Mouse (Mus musculus): ENCODE data around the gene Col11a1.

Gene Col11a1

DNA sequence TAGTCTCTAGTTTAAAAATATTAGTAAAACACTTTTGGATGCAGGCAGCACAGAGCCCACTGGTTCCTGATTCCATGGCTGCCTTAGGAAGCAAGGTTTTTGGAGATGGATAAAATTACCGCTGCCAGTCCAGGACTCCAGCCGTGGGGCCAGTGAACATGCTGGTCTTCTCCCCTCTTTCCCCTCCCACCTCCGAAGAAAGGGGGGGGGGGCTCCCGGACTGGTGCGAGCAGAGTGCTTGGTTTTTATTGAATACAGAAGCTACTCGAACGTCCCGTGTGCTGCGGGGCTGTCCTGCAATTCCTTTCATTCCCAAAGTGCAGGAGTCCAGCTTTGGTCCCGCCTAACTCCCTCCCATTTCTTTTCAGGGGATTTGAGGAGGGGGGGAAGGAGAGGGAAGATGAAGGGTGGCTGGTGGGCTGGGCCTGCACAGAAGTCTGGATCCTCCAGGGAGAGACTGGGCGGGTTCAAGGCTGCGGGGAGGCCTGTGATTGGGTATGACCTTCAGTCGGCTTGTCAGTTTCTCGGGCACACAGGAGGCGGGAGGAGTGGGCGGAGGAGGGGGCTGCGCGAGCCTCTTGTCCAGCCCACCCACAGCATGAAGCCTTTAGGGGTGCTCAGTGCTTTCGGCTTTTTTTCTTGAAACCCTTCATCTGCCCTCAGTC lies at the start of gene Col11a1:
Gene Col11a1 (plus strand): TSS at position 570 of the 665 bp plus-strand sequence.
- peak; percentile 89 to 95 for DNase-seq

DNA sequence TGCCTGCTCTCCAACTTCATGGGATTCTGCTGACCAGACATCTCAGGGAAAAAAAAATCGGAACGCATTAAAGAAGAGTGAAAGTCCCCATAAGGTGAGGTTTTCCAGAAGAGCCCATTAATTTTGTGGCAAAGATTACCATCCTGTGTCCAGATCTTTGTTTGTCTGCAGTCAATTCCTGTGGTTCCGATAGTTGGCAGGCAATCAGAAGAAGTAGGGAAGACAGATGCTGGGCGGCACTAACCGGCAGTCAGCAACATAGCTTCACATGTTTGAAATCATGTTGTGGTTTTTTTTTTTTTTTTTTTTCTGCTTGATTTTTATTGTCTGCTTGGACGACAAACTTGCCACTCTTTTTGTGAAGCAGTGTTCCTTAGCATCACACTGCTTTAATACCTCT lies 39.4 kb upstream of the Col11a1 start:
- DNase-seq, result no peak

DNA sequence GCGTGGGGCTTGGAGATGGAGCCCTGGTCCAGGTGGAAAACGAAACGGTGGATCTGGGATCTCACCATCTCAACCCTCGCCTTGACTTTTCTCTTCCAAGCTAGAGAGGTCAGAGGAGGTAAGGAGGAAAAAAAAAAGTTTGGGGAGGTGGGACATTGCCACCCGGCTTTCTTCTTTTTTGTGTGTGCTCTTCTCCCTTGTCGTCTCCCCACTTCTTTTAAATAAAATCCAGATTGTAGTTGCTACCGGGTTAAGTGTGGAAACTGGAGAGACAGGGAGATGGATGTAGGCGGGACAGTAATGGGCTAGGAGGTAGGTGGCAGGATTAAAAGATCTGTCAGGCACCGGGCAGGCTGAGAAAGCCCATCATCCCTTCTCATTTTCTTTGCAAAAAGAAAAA lies 546 bp downstream of the Col11a1 start:
- DNase-seq, result peak; percentile 3 to 16

DNA sequence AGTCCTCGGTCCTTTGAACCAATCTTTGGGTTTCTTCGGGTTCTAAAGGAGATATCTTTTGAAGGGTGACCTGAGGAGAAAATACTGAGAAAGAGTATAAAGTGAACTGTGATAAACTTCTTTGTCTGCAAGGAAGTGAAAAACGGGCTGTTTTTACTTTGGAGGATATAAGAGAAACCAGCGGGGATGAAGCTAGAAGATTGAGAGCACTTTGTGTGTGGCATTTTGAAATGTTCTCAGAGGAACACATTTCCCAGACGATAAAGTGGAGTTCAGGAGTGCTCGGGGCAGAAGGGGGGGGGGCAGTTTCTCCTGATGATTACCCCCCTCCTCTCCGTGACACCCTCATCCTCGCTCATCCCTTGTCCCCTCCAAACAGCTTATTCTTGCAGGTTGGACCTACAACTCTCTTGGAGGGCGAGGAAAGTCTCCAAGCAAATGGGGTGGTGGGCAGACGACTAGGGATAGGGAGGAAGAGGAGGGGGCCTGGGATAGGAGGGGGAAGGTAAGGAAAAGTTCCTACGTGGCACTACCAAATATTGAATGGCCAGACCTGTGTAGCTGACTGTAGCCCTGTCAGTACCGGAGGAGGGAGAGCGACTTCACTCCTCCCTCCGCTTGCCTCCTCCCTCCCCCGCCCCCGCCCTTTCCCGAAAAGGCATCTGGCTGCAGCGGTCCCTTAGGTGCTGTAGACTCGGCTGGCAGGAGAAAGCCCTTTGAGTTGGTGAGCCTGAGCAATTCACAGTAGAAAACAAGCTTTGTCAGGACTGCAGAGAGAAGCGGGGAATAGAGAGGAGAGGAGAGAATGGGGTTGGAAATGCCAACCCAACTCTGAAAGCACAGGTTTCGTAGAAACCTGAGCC lies 1.2 kb downstream of the Col11a1 start:
- DNase-seq, result peak; percentile 54 to 59

DNA sequence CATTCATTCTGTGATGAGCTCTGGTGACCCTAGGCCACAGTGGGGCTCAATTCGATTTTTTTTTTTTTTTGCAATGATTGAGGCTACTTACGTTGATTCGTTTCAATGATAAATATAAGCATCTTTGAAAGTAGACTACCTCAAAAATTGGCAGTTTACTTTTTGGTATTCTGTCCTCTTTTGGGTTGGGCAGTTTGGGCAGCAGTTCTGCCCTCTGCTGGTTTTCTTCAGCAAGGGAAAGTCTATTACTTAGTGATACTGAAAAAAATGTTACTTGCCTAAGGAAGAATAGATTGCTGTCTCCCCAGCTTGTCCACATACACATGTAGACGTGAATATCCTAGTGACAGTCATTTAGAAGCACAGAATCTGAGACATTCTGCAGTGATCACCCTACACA lies 2.0 kb downstream of the Col11a1 start:
- DNase-seq, result peak; percentile 62 to 70

DNA sequence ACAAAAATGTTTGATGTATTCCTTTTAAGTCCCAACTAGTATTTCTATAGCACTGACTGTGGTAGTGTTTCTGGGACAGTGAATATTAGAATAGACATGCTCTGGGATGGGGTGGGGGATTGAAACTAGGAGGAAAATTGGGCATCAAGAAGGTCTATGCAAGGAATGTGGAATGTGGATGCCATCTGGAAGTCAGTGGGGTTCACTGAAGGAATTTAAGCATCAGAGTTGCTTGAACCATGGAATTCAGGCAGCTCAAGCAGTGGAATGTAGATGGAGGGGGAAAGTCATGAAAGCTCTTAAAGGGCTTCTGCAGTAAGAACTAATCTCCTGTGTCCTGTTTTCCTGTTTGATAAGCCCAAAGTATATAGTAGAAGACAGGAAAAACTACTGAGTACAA lies 22.1 kb downstream of the Col11a1 start:
- no peak for DNase-seq

DNA sequence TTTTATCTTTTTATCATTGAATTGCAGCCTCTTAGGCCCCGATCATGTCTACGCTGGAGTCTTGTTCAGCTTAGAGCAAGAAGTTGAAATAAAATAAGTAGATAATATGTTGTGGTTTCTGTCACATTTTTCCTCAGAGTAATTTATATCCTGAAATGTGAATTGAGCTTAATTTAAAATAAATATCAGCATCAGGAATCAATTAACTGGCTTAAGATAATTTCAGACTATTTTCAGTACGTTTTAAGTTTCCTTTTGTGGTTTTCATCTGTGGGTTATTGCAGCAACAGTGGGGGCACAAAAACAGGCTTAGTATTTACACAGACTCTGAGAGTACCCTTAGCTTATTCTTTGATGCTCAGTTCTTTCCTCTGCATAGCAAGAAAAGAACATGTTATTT lies 23.2 kb downstream of the Col11a1 start:
- DNase-seq, result no peak

DNA sequence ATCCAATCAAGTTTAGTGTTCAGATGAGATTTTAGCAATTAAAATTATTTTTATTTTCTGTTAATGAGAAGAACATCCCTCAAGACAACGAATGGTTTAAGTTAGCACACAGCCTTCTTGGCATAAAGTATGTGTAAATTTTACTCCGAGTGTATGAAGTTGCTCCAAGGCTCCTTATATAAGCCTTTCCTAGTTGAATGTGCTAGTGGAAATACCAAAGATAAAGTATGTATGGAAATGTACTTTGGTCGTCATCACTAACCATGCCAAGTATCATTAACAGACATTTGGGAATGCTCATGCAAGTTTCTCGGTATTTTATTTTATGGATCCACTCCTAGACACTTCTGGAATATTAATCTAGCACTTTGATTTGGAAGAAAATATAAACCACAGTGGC lies 34.8 kb downstream of the Col11a1 start:
- DNase-seq, result no peak

DNA sequence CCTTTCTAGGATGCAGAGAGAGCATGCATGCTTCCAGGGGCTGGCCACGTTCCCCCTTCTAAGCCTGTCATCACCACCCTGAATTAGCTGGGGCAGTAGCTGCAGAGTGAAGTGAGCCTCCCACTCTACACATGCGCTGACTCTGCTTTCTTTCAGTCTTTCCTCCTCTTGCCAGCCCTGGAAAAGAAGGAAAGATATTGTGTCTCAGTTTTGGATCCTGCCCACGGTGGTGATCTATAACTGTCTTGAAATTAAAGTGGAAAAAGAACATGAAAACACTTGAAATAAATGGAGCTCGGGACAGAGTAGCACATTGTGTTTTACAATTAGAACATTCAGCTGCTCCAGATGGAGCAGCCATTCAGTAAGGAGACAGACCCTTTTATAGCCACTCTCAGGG lies 35.2 kb downstream of the Col11a1 start:
- peak in 1 of 2 experiments; percentile 3 for DNase-seq

DNA sequence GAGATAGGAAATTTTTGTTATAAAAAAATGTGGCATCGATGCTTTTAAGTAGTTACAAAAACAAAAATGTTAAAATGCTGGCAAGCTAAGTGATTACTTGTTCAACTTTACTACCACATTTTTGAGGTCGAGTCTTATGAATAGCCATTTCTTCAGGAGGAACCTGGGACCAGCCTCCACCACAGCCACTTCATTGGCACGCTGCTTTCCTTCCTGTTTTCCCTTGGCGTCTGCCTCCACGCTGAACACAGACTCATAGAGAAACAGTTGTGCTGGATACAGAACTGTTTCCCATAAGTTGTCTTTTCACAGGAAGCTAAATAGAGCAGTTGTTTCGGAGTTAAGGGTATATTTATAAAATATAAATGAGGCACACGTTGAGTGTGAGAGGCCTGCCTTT lies 69.0 kb downstream of the Col11a1 start:
- DNase-seq, result no peak

DNA sequence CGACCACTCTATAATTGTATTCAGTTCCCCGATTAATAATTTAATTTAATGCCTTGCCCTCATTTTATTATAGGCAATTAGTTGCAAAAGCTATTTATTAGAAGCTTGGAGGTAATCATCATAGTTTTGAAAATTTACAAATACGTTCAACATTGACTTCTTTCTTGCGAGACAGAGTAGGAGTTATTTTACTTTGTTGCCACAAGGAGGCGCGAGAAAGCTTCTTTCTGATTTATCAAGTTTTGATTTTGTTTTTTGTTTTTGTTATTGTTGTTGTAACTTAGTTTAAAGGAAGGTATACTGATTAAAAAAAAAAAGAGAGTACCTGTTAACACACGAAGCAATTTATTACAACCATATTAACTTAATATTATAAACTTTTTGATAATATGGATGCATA lies 76.8 kb downstream of the Col11a1 start:
- DNase-seq, result peak; percentile 30 to 33

DNA sequence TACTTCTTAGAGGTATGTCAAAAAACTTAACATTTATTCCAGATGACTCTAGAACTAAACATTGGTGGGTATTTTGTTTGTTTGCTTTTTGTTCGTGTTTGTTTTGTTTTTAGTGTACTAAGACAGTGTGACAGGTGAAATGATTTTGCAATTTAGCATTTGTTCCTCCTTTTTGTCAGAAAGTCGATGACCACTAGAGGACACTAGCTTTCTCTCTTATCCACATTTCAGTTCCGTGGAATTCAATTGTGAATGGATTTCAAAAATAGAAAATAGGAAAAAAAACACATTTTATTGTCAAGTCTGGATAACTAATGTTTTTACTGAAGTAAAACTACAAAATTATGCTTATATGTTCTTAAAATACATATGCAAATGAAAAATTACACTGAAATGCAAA lies 116.8 kb downstream of the Col11a1 start:
- DNase-seq, result peak in 1 of 2 experiments; percentile 38

DNA sequence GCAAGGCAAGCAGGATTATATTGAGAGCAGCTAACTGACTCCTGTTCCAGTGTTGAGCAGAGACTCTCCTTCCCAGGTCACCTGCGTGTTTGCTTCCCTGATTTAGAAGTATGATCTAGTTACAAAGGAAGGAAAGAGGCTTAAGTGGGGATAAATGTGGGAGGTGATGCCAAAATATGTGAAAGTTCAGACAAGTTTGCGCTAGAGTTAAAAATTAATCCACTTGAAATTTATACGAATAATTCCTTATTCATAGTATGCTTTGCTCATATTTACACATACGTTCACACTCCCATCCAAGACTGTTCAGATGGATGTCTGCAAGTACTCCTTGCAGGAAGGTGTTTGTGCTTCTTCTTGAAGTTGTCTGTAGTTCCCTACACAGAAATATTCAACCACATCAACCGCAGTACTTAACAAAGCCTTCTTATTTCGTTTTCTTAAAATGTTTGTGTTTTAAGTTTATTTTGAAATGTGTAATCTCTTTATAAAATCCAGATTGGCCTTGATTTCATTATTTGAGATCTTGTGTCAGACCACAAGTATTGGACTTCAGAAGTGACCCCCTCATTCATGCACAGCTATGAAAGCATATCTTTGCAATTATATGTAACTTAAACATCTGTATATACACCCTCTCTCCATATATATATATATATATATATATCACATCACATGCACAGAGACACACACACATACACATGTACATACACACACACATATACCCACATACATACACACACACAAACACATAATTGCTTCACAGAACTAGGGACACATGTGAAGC lies 167.8 kb downstream of the Col11a1 start:
- DNase-seq, result no peak

DNA sequence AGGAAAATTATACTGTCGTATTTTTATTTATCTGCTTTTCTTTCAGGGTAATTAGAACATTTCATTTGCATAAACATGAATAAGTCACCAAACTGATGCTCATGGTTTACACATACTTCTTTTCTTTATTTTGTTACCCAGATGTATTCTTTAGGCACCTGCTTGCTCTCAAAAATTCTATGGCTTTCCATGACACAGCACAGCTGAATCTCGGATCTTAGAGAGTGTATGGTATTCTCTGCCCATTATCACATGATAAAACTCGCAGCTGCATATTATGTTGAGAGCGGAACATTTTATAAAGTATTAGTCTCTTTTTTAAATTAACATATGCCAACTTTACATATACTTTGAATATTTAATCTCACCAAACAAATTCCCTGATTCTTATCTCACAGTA lies 181.9 kb downstream of the Col11a1 start:
- no peak for DNase-seq

DNA sequence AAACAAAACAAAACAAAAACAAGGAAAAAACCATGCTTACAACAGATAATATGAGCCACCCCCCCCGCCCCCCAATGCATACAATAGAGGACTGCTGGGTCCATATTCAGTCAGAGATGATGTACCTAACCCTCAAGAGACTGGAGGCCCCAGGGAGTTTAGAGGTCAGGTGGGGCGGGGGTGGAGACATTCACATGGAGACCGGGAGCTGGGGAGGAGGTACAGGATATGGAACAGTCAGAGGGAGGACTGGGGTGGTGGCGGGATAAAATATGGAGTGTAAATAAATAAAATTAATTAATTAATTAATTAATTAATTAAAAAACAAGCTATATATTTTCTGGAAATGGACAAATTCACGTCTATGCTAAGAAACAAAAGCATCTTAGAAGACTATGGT lies 185.8 kb downstream of the Col11a1 start:
- DNase-seq, result no peak

DNA sequence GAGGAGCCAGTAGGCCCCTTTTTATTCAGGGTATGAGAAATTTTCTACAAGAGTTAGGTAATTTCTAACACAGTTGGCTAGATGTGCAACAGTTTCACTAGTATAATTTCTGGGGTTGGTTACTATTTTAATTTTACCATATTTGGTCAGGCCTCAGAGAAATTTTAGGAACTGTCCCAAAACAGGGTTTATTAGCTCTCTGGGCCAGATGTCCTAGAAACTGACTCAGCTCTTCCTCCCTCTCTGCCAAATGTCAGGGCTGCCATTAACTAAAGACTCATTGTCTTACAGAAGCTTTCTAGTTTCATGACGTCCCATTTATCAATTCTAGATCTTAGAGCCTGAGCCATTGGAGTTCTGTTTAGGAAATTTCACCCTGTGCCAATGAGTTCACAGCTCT lies 199.2 kb downstream of the Col11a1 start:
- no peak for DNase-seq
